In genomic region chr2:163110706-163111105, GRCm38 (mm10) we compare ENCODE assay signal across 18 mouse cellular contexts. TPM values are rescaled to one million over a fixed set of nuclear protein-coding genes. Genes with fewer than 3 reads are reported as not detected.
A peak's percentile ranks its signal among the peaks of the same experiment; 100 is the strongest.
DNase-seq lines count a peak whose midpoint lies in the region; ATAC-seq and TF ChIP-seq lines count a peak whose summit lies in the region.
"Had no signal": no experiment of that assay in that cellular context is flagged by ENCODE, and none has a peak within 500 bp of the region (broad histone marks: within the 10 kb centered on the region; RNA-seq: fewer than 3 reads in every experiment).

No protein-coding gene starts in this region.

- no peaks in the 10 kb centered on the region for H3K27me3 ChIP-seq in forebrain, embryonic 10.5 days (ENCODE audit: poor library complexity, severe bottlenecking)
- H3K27me3 ChIP-seq in forebrain, embryonic 16.5 days (replicated peaks; ENCODE audit: control insufficient read depth, insufficient read depth, low read length): no peaks in the 10 kb centered on the region
- H3K27me3 ChIP-seq in midbrain, embryonic 14.5 days (ENCODE audit: control insufficient read depth, insufficient read depth, low read length): no peaks in the 10 kb centered on the region
- H3K27me3 ChIP-seq: stomach, embryonic 15.5 days had no signal

- intact Hi-C loops in left cerebral cortex, adult 2 months (cut with DNase I): no loop called here

- H3K36me3 ChIP-seq in forebrain, embryonic 10.5 days (replicated peaks): no peaks in the 10 kb centered on the region
- H3K36me3 ChIP-seq in forebrain, embryonic 16.5 days (ENCODE audit: control insufficient read depth, insufficient read depth): no peaks in the 10 kb centered on the region
- H3K36me3 ChIP-seq in midbrain, embryonic 14.5 days (ENCODE audit: control insufficient read depth, insufficient read depth, low read length): no peaks in the 10 kb centered on the region
- H3K36me3 ChIP-seq: heart, embryonic 15.5 days; stomach, embryonic 15.5 days had no signal

- H3K4me1 ChIP-seq in forebrain, embryonic 10.5 days: peaks cover 42% of the 10 kb centered on the region
- peaks cover 23% of the 10 kb centered on the region for H3K4me1 ChIP-seq in forebrain, embryonic 16.5 days (replicated peaks; ENCODE audit: control insufficient read depth, insufficient read depth, low read length)
- H3K4me1 ChIP-seq in midbrain, embryonic 14.5 days (ENCODE audit: control insufficient read depth, insufficient read depth, low read length): peaks cover 33% of the 10 kb centered on the region
- H3K4me1 ChIP-seq: heart, embryonic 15.5 days; stomach, embryonic 15.5 days had no signal

- no peak for ATAC-seq in forebrain, embryonic 16.5 days
- ATAC-seq in midbrain, embryonic 14.5 days (ENCODE audit: low FRiP score, low TSS enrichment): no peak
- ATAC-seq: intestine, embryonic 16.5 days had no signal

- H3K9me3 ChIP-seq in forebrain, embryonic 10.5 days: peaks cover 2% of the 10 kb centered on the region; the same call in 1 of the 2 replicates
- 0 out of 2 replicates have a peak, but pooled peaks cover 4% of the 10 kb centered on the region for H3K9me3 ChIP-seq in forebrain, embryonic 16.5 days (ENCODE audit: control insufficient read depth, low read length)
- H3K9me3 ChIP-seq in midbrain, embryonic 14.5 days (ENCODE audit: control insufficient read depth, low read length): no peaks in the 10 kb centered on the region
- H3K9me3 ChIP-seq: heart, embryonic 15.5 days; stomach, embryonic 15.5 days had no signal

- TF ChIP-seq CTCF in left cerebral cortex, adult 2 months (IDR thresholded peaks at IDR 0.05): peak; percentile 13

- H3K4me2 ChIP-seq in forebrain, embryonic 16.5 days (ENCODE audit: low read length): no peak overlapping the region
- no peak overlapping the region for H3K4me2 ChIP-seq in midbrain, embryonic 14.5 days (ENCODE audit: low read length)
- H3K4me2 ChIP-seq: heart, embryonic 15.5 days; stomach, embryonic 15.5 days had no signal

- peak overlapping the region; percentile 82 for H3K27ac ChIP-seq in forebrain, embryonic 10.5 days
- no peak overlapping the region; the same call in 1 of the 2 replicates for H3K27ac ChIP-seq in forebrain, embryonic 16.5 days (ENCODE audit: low read length)
- H3K27ac ChIP-seq in left cerebral cortex, adult 2 months: no peak overlapping the region
- H3K27ac ChIP-seq in midbrain, embryonic 14.5 days (replicated peaks; ENCODE audit: low read depth, low read length): peak overlapping the region; percentile 82
- H3K27ac ChIP-seq: heart, embryonic 15.5 days; macrophage; stomach, embryonic 15.5 days had no signal

- DNase-seq in forebrain, embryonic 10.5 days (ENCODE audit: extremely low spot score, low spot score): no peak
- DNase-seq in left cerebral cortex, adult 2 months (ENCODE audit: extremely low spot score in 1 of 2, low spot score in 2 of 2): no peak
- no peak for DNase-seq in left cerebral cortex, adult 9 months (ENCODE audit: low spot score in 2 of 2)
- peak; percentile 71 for DNase-seq in ZHBTc4 (ENCODE audit: low read depth, low spot score)
- DNase-seq in midbrain, embryonic 14.5 days: no peak
- no peak for DNase-seq in kidney, postnatal 10 days
- no peak for DNase-seq in adrenal gland, adult 18-20 months (ENCODE audit: low spot score in 2 of 2)
- DNase-seq: cerebellum, adult 9-11 months; gastrocnemius, postnatal 36 days had no signal

- 94% methylated on average over 1 of the region's 1 CpGs for WGBS in forebrain, embryonic 10.5 days
- WGBS in forebrain, embryonic 16.5 days: 100% methylated on average over 1 of the region's 1 CpGs
- WGBS in midbrain, embryonic 14.5 days: 95% methylated on average over 1 of the region's 1 CpGs

- no peak overlapping the region for H3K9ac ChIP-seq in forebrain, embryonic 16.5 days (replicated peaks; ENCODE audit: low read depth, low read length)
- H3K9ac ChIP-seq in midbrain, embryonic 14.5 days (replicated peaks; ENCODE audit: low read length): no peak overlapping the region
- H3K9ac ChIP-seq: heart, embryonic 15.5 days; stomach, embryonic 15.5 days had no signal

- no peak overlapping the region for H3K4me3 ChIP-seq in forebrain, embryonic 10.5 days
- no peak overlapping the region for H3K4me3 ChIP-seq in forebrain, embryonic 16.5 days (replicated peaks; ENCODE audit: low read length)
- no peak overlapping the region for H3K4me3 ChIP-seq in left cerebral cortex, adult 2 months
- H3K4me3 ChIP-seq in midbrain, embryonic 14.5 days (replicated peaks; ENCODE audit: low read depth, low read length): no peak overlapping the region
- H3K4me3 ChIP-seq: heart, embryonic 15.5 days; stomach, embryonic 15.5 days had no signal

RNA-seq across cellular contexts. Expression of gene Gtsf1l, which starts 23.1 kb away (rescaled TPM):
- polyA plus RNA-seq in forebrain, embryonic 10.5 days (2016; fragmentation: Nextera tagmentation; extraction: Ambion mirVana): not detected in 2 replicates
- polyA plus RNA-seq in forebrain, embryonic 16.5 days (2015; fragmentation: Nextera tagmentation; extraction: Ambion mirVana): not detected in 2 replicates
- not detected for total RNA-seq in left cerebral cortex, adult 2 months (2021)
- polyA plus RNA-seq in midbrain, embryonic 14.5 days (2014; fragmentation: Nextera tagmentation; extraction: Ambion mirVana): not detected in 2 replicates
- not detected for total RNA-seq in adrenal gland, adult 18-20 months (2021)
- total RNA-seq: gastrocnemius, postnatal 36 days; left cerebral cortex, postnatal 10 days; liver, adult 2 months had no signal
- polyA plus RNA-seq: embryonic facial prominence, embryonic 11.5 days; heart, embryonic 15.5 days; intestine, embryonic 16.5 days; liver, adult 2 months; macrophage; stomach, embryonic 15.5 days; urinary bladder, adult 2 months had no signal

RNA-seq across cellular contexts. Expression of gene Mybl2, which starts 56.2 kb away (rescaled TPM):
- 63.7 and 65.1 TPM in 2 replicates for polyA plus RNA-seq in forebrain, embryonic 10.5 days (2016; fragmentation: Nextera tagmentation; extraction: Ambion mirVana)
- 9.9 and 10.9 TPM in 2 replicates for polyA plus RNA-seq in forebrain, embryonic 16.5 days (2015; fragmentation: Nextera tagmentation; extraction: Ambion mirVana)
- 1 to 10 TPM; 1.2 to 2.0 TPM for total RNA-seq in left cerebral cortex, adult 2 months (2021)
- polyA plus RNA-seq in midbrain, embryonic 14.5 days (2014; fragmentation: Nextera tagmentation; extraction: Ambion mirVana): 2.4 and 4.2 TPM in 2 replicates
- 1 to 10 TPM; 1.6 to 1.9 TPM for total RNA-seq in adrenal gland, adult 18-20 months (2021)

Comparison
In these comparisons a context has a peak if more than half of its experiments do, and no peak if none do; other contexts are left out.
1. H3K27ac ChIP-seq: peak in forebrain, embryonic 10.5 days (single experiment) and midbrain, embryonic 14.5 days (single experiment); none in forebrain, embryonic 16.5 days (single experiment) and left cerebral cortex, adult 2 months (single experiment).